Mouse (Mus musculus): ENCODE measurements around the gene Tex44.

The Tex44 gene

DNA sequence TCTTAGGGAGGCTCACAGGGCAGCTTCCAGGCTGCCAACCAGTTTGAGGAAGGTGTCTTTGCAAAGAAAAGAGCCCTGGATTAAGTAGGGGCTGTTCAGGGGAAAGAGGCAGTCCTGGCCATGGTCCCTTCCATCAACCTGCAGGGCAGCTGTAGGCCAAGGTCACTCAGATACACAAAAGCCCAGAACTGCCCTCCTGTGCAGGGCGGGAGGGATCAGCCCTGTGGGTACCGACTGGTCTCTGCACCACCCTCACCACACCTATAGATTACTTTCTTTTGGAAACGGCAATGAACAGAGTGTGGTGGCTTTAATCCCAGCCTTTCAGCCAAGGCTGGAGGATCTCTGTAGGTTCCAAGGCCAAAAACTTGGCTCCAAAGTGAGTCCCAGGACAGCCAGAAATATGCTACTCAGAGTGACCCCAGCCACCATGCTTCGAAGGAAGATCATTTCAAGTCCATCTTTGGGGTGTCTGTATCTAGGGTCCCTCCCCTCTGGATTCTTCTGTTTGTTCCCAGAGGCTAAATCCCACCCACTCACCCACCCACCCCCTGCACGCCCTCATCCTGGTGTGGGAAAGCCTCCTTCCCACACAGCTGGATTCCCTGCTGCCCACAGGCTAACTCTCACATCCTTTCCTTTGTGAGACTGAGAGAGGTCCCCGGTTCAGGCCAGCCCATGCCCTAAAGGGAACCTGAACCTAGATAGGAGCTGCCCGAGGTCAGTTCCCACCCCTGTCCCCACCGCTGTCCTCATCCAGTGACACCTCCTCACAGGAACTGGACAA, 17.4 kb downstream of the Tex44 start:
- in situ Hi-C loops (cut with MboI, MseI) = loop anchor here (5.0 to 25.0 kb wide), 3 partner anchors 34 to 1419 kb away; partner anchors contain the start of gene Dgkd

DNA sequence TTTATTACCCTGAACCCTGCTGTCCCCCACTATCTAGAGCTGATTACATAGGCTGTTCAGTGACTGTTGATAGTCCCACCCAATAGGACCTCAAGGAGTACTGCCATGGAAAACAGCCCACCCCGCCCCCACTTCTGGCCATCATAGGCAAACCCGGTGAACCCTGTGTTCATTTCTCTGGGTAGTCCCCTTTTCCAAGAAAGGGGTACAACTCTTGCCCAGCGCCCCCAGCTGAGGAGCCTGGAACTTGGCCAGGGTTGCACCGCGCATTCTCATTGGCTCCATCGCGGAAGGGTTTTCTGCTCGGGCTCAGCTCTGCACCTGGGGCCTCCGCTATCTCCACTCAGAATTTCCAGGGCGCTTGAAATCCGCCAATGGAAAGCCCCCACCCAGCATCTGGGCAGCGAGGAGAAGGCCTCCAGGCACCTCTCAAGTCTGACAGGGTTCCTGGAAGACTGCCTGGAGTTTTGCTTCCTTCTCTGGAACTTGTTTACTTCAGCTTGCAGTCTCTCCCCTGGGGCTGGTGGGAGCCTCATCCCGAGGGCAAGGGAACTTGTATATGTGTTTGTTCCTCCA, 21.6 kb downstream of the Tex44 start:
- in situ Hi-C loops (cut with MboI, MseI) = loop anchor here (25.0 kb wide), 1 partner anchor 1415 kb away; the partner anchor contains the start of gene Dgkd

DNA sequence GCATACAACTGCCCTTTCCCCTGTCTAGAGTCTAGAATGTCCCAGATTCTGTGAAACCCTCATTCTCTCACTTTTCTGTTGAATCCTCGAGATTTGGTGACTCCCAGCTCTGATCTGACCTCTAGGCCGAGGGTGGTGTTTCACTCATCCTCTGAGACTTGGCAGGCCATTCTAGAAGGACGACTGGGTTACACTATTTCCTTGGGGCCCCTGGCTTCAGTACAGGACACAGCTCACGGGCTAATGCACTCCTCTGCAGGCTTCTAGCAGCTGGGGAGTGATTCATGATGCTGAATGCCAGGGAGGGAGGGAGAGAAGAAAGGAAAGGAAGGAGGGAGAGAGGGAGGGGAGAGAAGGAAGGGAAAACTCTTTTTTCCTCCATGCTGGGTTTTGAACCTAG, 22.1 kb downstream of the Tex44 start:
- in situ Hi-C loops (cut with MboI, MseI) = loop anchor here (25.0 kb wide), 1 partner anchor 1414 kb away; the partner anchor contains the start of gene Dgkd

DNA sequence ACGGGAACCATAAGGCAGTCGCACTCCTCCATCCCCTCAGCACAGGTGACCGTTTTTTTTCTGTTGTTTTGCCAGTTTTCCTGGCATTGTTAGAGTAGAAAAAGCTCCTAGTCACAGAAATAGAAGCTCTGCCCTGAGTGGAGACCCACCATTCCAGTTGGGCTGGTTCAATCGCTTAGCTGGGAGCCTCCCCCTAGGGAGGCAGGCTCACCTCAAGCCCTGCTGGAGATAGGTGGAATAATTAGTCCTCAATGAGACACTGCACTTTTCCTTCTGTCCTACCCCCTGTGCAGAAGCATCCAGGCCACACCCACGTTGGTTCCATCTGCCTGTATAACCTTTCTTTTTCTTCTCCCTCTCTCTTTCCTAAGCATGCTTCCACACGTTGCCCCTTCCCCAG, 23.8 kb downstream of the Tex44 start:
- in situ Hi-C loops (cut with MboI, MseI) = loop anchor here (25.0 kb wide), 1 partner anchor 1412 kb away; the partner anchor contains the start of gene Dgkd

GRCm38 (mm10) chr1:86452713-86453112, 26.6 kb downstream of the Tex44 start:
- in situ Hi-C loops (cut with MboI, MseI) = no loop called here

GRCm38 (mm10) chr1:86456892-86457581, 30.9 kb downstream of the Tex44 start:
- in situ Hi-C loops (cut with MboI, MseI) = no loop called here

DNA sequence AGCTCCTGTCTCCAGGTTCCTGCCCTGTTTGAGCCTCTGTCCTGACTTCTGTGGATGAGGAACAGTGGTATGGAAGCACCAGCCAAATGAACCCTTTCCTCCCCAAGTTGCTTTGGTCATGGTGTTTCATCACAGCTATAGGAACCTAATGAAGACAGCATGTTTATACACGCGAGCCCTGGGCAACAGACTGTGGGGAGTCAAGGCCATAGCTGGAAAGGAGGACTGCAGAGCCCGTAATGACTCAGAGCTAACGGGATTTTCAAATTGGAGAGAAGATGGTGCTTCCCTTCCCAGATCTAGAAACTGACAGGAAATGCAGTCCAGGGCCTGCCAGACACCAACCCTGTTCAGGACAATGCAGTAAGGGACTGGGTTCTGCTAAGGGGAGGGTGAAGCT, 33.2 kb downstream of the Tex44 start:
- in situ Hi-C loops (cut with MboI, MseI) = no loop called here

GRCm38 (mm10) chr1:86464223-86464874, 38.2 kb downstream of the Tex44 start:
- in situ Hi-C loops (cut with MboI, MseI) = no loop called here

DNA sequence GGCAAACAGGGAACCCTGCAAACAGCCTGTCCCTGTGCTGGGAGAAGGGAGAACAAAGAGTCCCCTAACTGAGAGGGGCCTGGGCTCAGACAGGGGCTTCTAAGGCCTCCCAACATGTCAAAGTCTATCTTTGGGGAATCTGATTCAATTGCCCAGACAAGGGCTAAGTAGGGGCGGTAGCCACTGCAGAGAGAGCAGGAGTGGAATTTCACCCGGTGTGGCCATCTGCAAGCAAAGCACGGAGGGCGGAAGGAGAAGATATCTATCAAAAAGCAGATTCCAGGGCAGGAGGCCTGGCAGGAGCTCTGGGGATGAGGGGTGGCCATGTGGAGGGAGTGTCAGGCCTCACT, 38.7 kb downstream of the Tex44 start:
- in situ Hi-C loops (cut with MboI, MseI) = no loop called here

GRCm38 (mm10) chr1:86467416-86467815, 41.3 kb downstream of the Tex44 start:
- in situ Hi-C loops (cut with MboI, MseI) = no loop called here

- in situ Hi-C loops (cut with MboI, MseI) = loop anchor here (10.0 kb wide), 1 partner anchor 565 kb away; no protein-coding TSS in a partner anchor
Observed at GRCm38 (mm10) chr1:86469876-86470275, 43.7 kb downstream of the Tex44 start.

DNA sequence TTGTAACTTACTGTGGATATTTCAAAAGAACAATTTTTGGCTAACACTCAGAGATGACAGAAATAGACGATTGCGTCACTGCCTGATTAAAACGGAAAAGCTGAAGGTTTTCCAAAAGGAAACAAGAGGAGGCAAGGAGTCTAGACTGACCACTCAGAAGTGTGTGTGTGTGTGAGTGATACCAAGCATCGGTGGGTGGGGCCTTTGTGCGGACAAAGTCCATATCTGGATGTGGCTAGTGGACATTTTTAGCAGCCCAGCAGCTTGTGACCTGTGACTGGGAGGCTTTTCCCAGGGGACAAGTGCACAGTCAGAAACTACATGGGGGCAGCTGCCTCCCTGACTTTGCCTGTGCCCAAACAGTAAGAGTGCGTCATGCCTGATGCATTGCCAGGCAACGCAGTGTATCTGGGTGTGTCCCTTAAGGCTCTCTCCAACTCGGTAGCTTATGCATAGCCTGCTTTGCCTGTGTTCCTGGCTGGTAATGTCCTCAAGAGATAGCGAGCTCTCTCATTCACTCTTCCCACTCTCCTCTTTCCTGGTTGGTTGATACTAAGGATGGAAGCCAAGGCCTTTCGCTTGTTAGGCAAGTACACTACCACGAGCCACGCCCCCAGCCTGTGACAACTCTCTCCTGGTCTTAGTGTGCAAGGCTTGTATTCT, 44.5 kb downstream of the Tex44 start:
- in situ Hi-C loops (cut with MboI, MseI) = loop anchor here (10.0 kb wide), 1 partner anchor 564 kb away; no protein-coding TSS in a partner anchor

DNA sequence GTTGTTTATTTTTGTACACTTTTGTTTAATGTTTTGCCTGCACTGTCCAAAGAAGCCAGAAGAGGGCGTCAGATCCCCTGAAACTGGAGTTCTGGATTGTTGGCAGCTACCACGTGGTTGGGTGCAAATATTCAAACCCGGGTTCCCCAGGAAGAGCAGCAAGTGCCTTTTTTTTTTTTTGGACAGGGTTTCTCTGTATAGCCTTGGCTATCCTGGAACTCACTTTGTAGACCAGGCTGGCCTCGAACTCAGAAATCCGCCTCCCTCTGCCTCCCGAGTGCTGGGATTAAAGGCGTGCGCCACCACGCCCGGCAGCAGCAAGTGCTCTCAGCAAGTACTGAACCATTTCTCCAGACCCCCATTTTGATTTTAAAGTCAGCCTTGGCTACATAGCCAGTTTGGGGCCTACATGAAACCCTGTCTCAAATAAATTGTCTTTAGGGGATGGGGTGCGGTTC, 45.4 kb downstream of the Tex44 start:
- in situ Hi-C loops (cut with MboI, MseI) = loop anchor here (10.0 kb wide), 1 partner anchor 563 kb away; no protein-coding TSS in a partner anchor

DNA sequence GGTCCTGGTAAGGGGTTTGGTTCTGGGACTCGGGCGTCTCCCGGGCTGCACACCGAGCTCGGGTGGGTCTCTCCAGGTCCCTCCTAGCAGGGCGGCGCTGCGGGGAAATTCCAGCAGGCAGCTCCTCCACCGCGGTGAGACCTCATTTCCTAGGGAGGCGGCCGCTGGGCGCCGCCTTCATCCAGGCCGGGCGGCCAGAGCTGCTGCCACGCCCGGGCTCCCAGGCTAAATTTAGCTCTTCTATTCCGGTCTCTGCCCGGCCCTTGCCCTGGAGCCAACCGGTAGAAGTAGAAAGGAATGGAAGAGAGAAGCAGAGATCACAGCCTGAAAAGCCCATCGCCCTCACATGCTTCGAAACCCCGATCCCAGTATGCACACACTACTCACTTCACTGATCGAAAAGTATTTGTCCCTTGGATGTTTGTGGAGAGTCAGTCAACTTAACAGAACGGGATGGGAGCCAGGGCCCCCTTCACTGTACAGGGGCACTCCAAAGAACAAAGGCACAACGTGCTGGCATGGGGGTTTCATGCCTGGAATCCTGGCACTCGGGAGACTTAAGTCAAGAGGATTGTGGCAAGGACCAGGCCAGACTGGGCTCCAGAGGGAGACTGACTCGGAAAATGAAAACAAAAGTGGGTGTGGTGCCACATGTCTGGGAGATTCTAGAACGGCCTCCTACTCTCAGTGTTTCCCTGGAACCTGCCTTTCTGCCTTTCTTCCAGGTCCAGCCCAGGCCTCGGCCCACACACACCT, 46.2 kb downstream of the Tex44 start:
- in situ Hi-C loops (cut with MboI, MseI) = loop anchor here (10.0 kb wide), 1 partner anchor 562 kb away; no protein-coding TSS in a partner anchor

- in situ Hi-C loops (cut with MboI, MseI) = loop anchor here (10.0 kb wide), 1 partner anchor 562 kb away; no protein-coding TSS in a partner anchor
Observed at GRCm38 (mm10) chr1:86473109-86473760, 47.1 kb downstream of the Tex44 start.
